9 mouse cellular contexts compared by ENCODE assay signal in the genomic region with DNA sequence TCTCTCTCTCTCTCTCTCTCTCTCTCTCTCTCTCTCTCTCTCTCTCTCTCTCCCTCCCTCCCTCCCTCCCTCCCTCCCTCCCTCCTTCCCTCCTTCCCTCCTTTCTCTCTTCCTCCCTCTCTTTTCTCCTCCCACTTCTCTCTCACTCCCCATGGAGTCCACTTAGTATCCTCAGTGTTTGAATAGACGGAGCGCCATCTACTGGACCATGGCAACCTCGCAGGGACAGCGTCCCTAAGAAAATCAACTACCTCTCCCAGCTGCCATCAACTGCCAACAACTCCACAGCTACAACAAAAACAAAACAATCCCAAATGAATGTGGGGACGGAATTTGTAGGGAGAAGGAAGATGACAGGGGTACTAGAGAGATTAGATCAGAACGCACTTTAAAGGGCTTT.
A peak's percentile ranks its signal among the peaks of the same experiment; 100 is the strongest.
DNase-seq lines count a peak whose midpoint lies in the region; ATAC-seq and TF ChIP-seq lines count a peak whose summit lies in the region.
"Had no signal": no experiment of that assay in that cellular context is flagged by ENCODE, and none has a peak within 500 bp of the region (broad histone marks: within the 10 kb centered on the region; RNA-seq: fewer than 3 reads in every experiment).

No protein-coding gene starts in this region.

- ATAC-seq in heart, postnatal 0 days (ENCODE audit: insufficient read depth, low read depth): peak; percentile 53; the same call in 1 of the 2 replicates
- peak; percentile 59; the same call in 1 of the 2 replicates for ATAC-seq in lung, postnatal 0 days

- H3K27ac ChIP-seq in ES-Bruce4 (ENCODE audit: insufficient read depth, low read length): no peak overlapping the region
- no peak overlapping the region for H3K27ac ChIP-seq in embryonic facial prominence, embryonic 10.5 days (replicated peaks)
- no peak overlapping the region for H3K27ac ChIP-seq in heart, postnatal 0 days (ENCODE audit: low read depth)
- no peak overlapping the region for H3K27ac ChIP-seq in layer of hippocampus, adult 2 months
- no peak overlapping the region for H3K27ac ChIP-seq in lung, postnatal 0 days (ENCODE audit: low read length)
- H3K27ac ChIP-seq: limb, embryonic 15.5 days had no signal

- no peak for TF ChIP-seq EP300 in ES-Bruce4 (IDR thresholded peaks at IDR 0.05; ENCODE audit: insufficient read depth, low read depth, low read length)
- no peak for TF ChIP-seq EP300 in heart, postnatal 0 days (IDR thresholded peaks at IDR 0.05; ENCODE audit: low read depth)
- no peak for TF ChIP-seq EP300 in lung, postnatal 0 days (IDR thresholded peaks at IDR 0.05)

- no peaks in the 10 kb centered on the region for H3K4me1 ChIP-seq in ES-Bruce4 (ENCODE audit: control insufficient read depth, insufficient read depth, low read length)
- 0 out of 2 replicates have a peak, but pooled peaks cover 3% of the 10 kb centered on the region for H3K4me1 ChIP-seq in embryonic facial prominence, embryonic 10.5 days
- no peaks in the 10 kb centered on the region for H3K4me1 ChIP-seq in heart, postnatal 0 days (ENCODE audit: control insufficient read depth, insufficient read depth)
- no peaks in the 10 kb centered on the region for H3K4me1 ChIP-seq in lung, postnatal 0 days (ENCODE audit: insufficient read depth, low read depth, low read length)

- no peaks in the 10 kb centered on the region for H3K9me3 ChIP-seq in ES-Bruce4 (replicated peaks; ENCODE audit: control insufficient read depth, insufficient read depth, low read length, poor library complexity, severe bottlenecking)
- no peaks in the 10 kb centered on the region for H3K9me3 ChIP-seq in embryonic facial prominence, embryonic 10.5 days
- H3K9me3 ChIP-seq in heart, postnatal 0 days (replicated peaks; ENCODE audit: control insufficient read depth, low read length): no peaks in the 10 kb centered on the region
- H3K9me3 ChIP-seq in lung, postnatal 0 days (ENCODE audit: low read length): no peaks in the 10 kb centered on the region
- H3K9me3 ChIP-seq: limb, embryonic 15.5 days had no signal

- no peak overlapping the region for H3K4me3 ChIP-seq in ES-Bruce4 (ENCODE audit: low read depth, low read length)
- H3K4me3 ChIP-seq in embryonic facial prominence, embryonic 10.5 days: no peak overlapping the region
- H3K4me3 ChIP-seq in heart, postnatal 0 days (ENCODE audit: low read depth, low read length): no peak overlapping the region
- no peak overlapping the region for H3K4me3 ChIP-seq in layer of hippocampus, adult 2 months
- H3K4me3 ChIP-seq in lung, postnatal 0 days (ENCODE audit: low read depth, low read length): no peak overlapping the region
- H3K4me3 ChIP-seq: limb, embryonic 15.5 days had no signal

- TF ChIP-seq CTCF in ES-Bruce4 (IDR thresholded peaks at IDR 0.05; ENCODE audit: low read depth, low read length): peak; percentile 86
- TF ChIP-seq CTCF in heart, postnatal 0 days (IDR thresholded peaks at IDR 0.05; ENCODE audit: low read depth): peak; percentile 77
- peak; percentile 79 for TF ChIP-seq CTCF in layer of hippocampus, adult 2 months (conservative IDR thresholded peaks at IDR 0.05)
- peak; percentile 81 for TF ChIP-seq CTCF in lung, postnatal 0 days (IDR thresholded peaks at IDR 0.05)

- no peaks in the 10 kb centered on the region for H3K27me3 ChIP-seq in ES-Bruce4 (ENCODE audit: control insufficient read depth, insufficient read depth, low read length, poor library complexity, severe bottlenecking)
- H3K27me3 ChIP-seq in embryonic facial prominence, embryonic 10.5 days (replicated peaks; ENCODE audit: low read depth, poor library complexity, severe bottlenecking): no peaks in the 10 kb centered on the region
- no peaks in the 10 kb centered on the region for H3K27me3 ChIP-seq in heart, postnatal 0 days (ENCODE audit: control insufficient read depth, insufficient read depth, low read length)
- no peaks in the 10 kb centered on the region for H3K27me3 ChIP-seq in lung, postnatal 0 days (replicated peaks; ENCODE audit: insufficient read depth, low read length)
- H3K27me3 ChIP-seq: limb, embryonic 15.5 days had no signal

- H3K4me2 ChIP-seq in heart, postnatal 0 days (ENCODE audit: low read depth, low read length): 0 out of 2 replicates have a peak overlapping the region, but pooled peaks have one; percentile 0
- H3K4me2 ChIP-seq in lung, postnatal 0 days (replicated peaks; ENCODE audit: low read depth, low read length): no peak overlapping the region
- H3K4me2 ChIP-seq: limb, embryonic 15.5 days had no signal

- DNase-seq in adrenal gland, adult 8-10 months: peak; percentile 56
- DNase-seq in embryonic facial prominence, embryonic 10.5 days (ENCODE audit: low spot score): peak; percentile 70
- DNase-seq in heart, postnatal 0 days (ENCODE audit: low spot score): peak; percentile 88
- DNase-seq in layer of hippocampus, adult 2 months (ENCODE audit: low spot score in 2 of 2): peak; percentile 61 to 73
- DNase-seq in lung, postnatal 0 days (ENCODE audit: low spot score): peak; percentile 87
- peak; percentile 71 for DNase-seq in right cerebral cortex, postnatal 14 days
- DNase-seq in urinary bladder, postnatal 36 days (ENCODE audit: low spot score in 2 of 2): peak; percentile 68 to 73

- no peak overlapping the region for H3K9ac ChIP-seq in ES-Bruce4 (ENCODE audit: low read depth, poor library complexity, severe bottlenecking)
- H3K9ac ChIP-seq in heart, postnatal 0 days (replicated peaks; ENCODE audit: low read depth, low read length): no peak overlapping the region
- no peak overlapping the region for H3K9ac ChIP-seq in lung, postnatal 0 days (replicated peaks; ENCODE audit: low read depth)
- H3K9ac ChIP-seq: limb, embryonic 15.5 days had no signal

- H3K36me3 ChIP-seq in ES-Bruce4 (ENCODE audit: control insufficient read depth, insufficient read depth, low read length, poor library complexity, severe bottlenecking): no peaks in the 10 kb centered on the region
- H3K36me3 ChIP-seq in embryonic facial prominence, embryonic 10.5 days (replicated peaks): no peaks in the 10 kb centered on the region
- no peaks in the 10 kb centered on the region for H3K36me3 ChIP-seq in heart, postnatal 0 days (replicated peaks; ENCODE audit: control insufficient read depth, insufficient read depth, low read length)
- H3K36me3 ChIP-seq in lung, postnatal 0 days (ENCODE audit: insufficient read depth, low read length): no peaks in the 10 kb centered on the region
- H3K36me3 ChIP-seq: limb, embryonic 15.5 days had no signal

- TF ChIP-seq POLR2A in ES-Bruce4 (IDR thresholded peaks at IDR 0.05; ENCODE audit: insufficient read depth, low read length): no peak

- 7% methylated on average over 6 of the region's 6 CpGs for WGBS in embryonic facial prominence, embryonic 10.5 days
- 6% methylated on average over 6 of the region's 6 CpGs for WGBS in heart, postnatal 0 days
- 7% methylated on average over 6 of the region's 6 CpGs for WGBS in lung, postnatal 0 days
